Mouse (Mus musculus) stomach, embryonic 14.5 days (tissue): ENCODE measurements at regions not wholly inside any gene's neighbourhood (a gene's known extent, or its start where the extent isn't known, plus 50 kb on each side); places are given as distances from the start of the nearest gene placed in this dataset.

Experiments
- ATAC-seq: fragments of 200-750 bp; cut with Nextera tagmentation; 2 replicates; pipeline ENCODE4 v1.8.0; 2017; ENCODE audit warnings: low read depth, moderate TSS enrichment; ENCODE audit not compliant: insufficient number of reproducible peaks, insufficient read depth, low FRiP score
- H3K27ac ChIP-seq: fragments of 300-500 bp; sonication (generic); 2 replicates; pipeline ENCODE4 v1.5.1; 2014; ENCODE audit warnings: mild to moderate bottlenecking, low read length, moderate library complexity, mixed read lengths
- H3K27me3 ChIP-seq: fragments of 300-500 bp; sonication (generic); 2 replicates; pipeline ENCODE4 v1.6.1; 2014; ENCODE audit warnings: low read length, control low read depth, mixed read lengths; ENCODE audit not compliant: control insufficient read depth, insufficient read depth
- H3K36me3 ChIP-seq: fragments of 300-500 bp; sonication (generic); 2 replicates; pipeline ENCODE4 v1.6.1; 2014; ENCODE audit warnings: mild to moderate bottlenecking, control low read depth, low read length, moderate library complexity, mixed read lengths; ENCODE audit not compliant: control insufficient read depth, insufficient read depth
- H3K4me1 ChIP-seq: fragments of 300-500 bp; sonication (generic); 2 replicates; pipeline ENCODE4 v1.6.1; 2014; ENCODE audit warnings: low read length, control low read depth, mixed read lengths; ENCODE audit not compliant: control insufficient read depth, insufficient read depth
- H3K4me2 ChIP-seq: fragments of 300-500 bp; sonication (generic); replicated peaks from 2 replicates; pipeline ENCODE4 v1.6.1; 2014; ENCODE audit warnings: low read depth, low read length, control low read depth
- H3K4me3 ChIP-seq: fragments of 300-500 bp; sonication (generic); 2 replicates; pipeline ENCODE4 v1.5.1; 2014; ENCODE audit warnings: low read depth, low read length, control low read depth
- H3K9ac ChIP-seq: fragments of 300-500 bp; sonication (generic); replicated peaks from 2 replicates; pipeline ENCODE4 v1.6.1; 2014; ENCODE audit warnings: low read depth, mild to moderate bottlenecking, control low read depth, low read length, moderate library complexity, mixed read lengths
- H3K9me3 ChIP-seq: fragments of 300-500 bp; sonication (generic); 2 replicates; pipeline ENCODE4 v1.6.1; 2016; ENCODE audit warnings: low read depth, low read length, control low read depth; ENCODE audit not compliant: control insufficient read depth
- WGBS: fragments of 180-500 bp; shearing (Covaris S2); extraction: QIAGEN DNeasy Blood & Tissue Kit; methylation state at CpG from one replicate; pipeline ENCODE4 v1.1.7; 2014; 5-methylcytosine and 5-hydroxymethylcytosine counted together

GRCm38 (mm10) chr3:147169215-147169614 lies 317.0 kb downstream of the Ttll7 start:
- no peaks in the 10 kb centered on the region for H3K27me3 ChIP-seq
- H3K36me3 ChIP-seq = no peaks in the 10 kb centered on the region
- H3K9ac ChIP-seq = no peak overlapping the region
- H3K4me3 ChIP-seq = no peak overlapping the region
- no peaks in the 10 kb centered on the region for H3K9me3 ChIP-seq
- no peak for ATAC-seq
- WGBS = 80% methylated on average over 2 of the region's 2 CpGs
- no peaks in the 10 kb centered on the region for H3K4me1 ChIP-seq
- H3K4me2 ChIP-seq = no peak overlapping the region
- H3K27ac ChIP-seq = no peak overlapping the region

GRCm38 (mm10) chr3:147170106-147170505 lies 317.9 kb downstream of the Ttll7 start:
- no peaks in the 10 kb centered on the region for H3K36me3 ChIP-seq
- no peak overlapping the region for H3K4me3 ChIP-seq
- H3K4me2 ChIP-seq = no peak overlapping the region
- WGBS = 65% methylated on average over 2 of the region's 2 CpGs
- no peak for ATAC-seq
- no peaks in the 10 kb centered on the region for H3K4me1 ChIP-seq
- H3K9ac ChIP-seq = no peak overlapping the region
- no peaks in the 10 kb centered on the region for H3K27me3 ChIP-seq
- no peak overlapping the region for H3K27ac ChIP-seq
- H3K9me3 ChIP-seq = no peaks in the 10 kb centered on the region

- 71% methylated on average over 6 of the region's 6 CpGs for WGBS
- Histone ChIP-seq H3K4me1 (peaks cover 10% of the 10 kb centered on the region), H3K4me2 (no peak overlapping the region), H3K9me3 (no peaks in the 10 kb centered on the region), H3K9ac (no peak overlapping the region), H3K27ac (no peak overlapping the region), H3K4me3 (no peak overlapping the region), H3K36me3 (no peaks in the 10 kb centered on the region), H3K27me3 (no peaks in the 10 kb centered on the region)
- no peak for ATAC-seq
Measured at GRCm38 (mm10) chr3:147178746-147179145, 326.6 kb downstream of the Ttll7 start.

GRCm38 (mm10) chr3:147180711-147181110 lies 328.5 kb downstream of the Ttll7 start:
- Histone ChIP-seq H3K9ac (no peak overlapping the region), H3K27ac (no peak overlapping the region), H3K4me1 (peaks cover 10% of the 10 kb centered on the region), H3K36me3 (no peaks in the 10 kb centered on the region), H3K4me2 (no peak overlapping the region), H3K9me3 (no peaks in the 10 kb centered on the region), H3K27me3 (no peaks in the 10 kb centered on the region), H3K4me3 (no peak overlapping the region)
- WGBS = 52% methylated on average over 4 of the region's 4 CpGs
- no peak for ATAC-seq

GRCm38 (mm10) chr3:147181501-147182365 lies 329.6 kb downstream of the Ttll7 start:
- WGBS = 10% methylated on average over 20 of the region's 20 CpGs
- H3K4me1 ChIP-seq = peaks cover 10% of the 10 kb centered on the region
- peak; percentile 61; the same call in 1 of the 2 replicates for ATAC-seq
- no peaks in the 10 kb centered on the region for H3K27me3 ChIP-seq
- no peaks in the 10 kb centered on the region for H3K9me3 ChIP-seq
- H3K9ac ChIP-seq = no peak overlapping the region
- no peak overlapping the region for H3K4me3 ChIP-seq
- H3K27ac ChIP-seq = no peak overlapping the region
- peak overlapping the region; percentile 25; the same call in 1 of the 2 replicates for H3K4me2 ChIP-seq
- no peaks in the 10 kb centered on the region for H3K36me3 ChIP-seq

GRCm38 (mm10) chr3:147182366-147182875 lies 330.3 kb downstream of the Ttll7 start:
- Histone ChIP-seq H3K36me3 (no peaks in the 10 kb centered on the region), H3K27me3 (no peaks in the 10 kb centered on the region), H3K27ac (no peak overlapping the region), H3K4me1 (peaks cover 10% of the 10 kb centered on the region), H3K9me3 (no peaks in the 10 kb centered on the region), H3K4me2 (0 out of 2 replicates have a peak overlapping the region, but pooled peaks have one; percentile 25), H3K4me3 (no peak overlapping the region), H3K9ac (no peak overlapping the region)
- ATAC-seq = no peak
- WGBS = 42% methylated on average over 15 of the region's 15 CpGs

GRCm38 (mm10) chr3:147183656-147184290 lies 331.6 kb downstream of the Ttll7 start:
- no peak for ATAC-seq
- Histone ChIP-seq H3K27me3 (no peaks in the 10 kb centered on the region), H3K9ac (no peak overlapping the region), H3K4me3 (no peak overlapping the region), H3K27ac (no peak overlapping the region), H3K36me3 (no peaks in the 10 kb centered on the region), H3K4me1 (peaks cover 10% of the 10 kb centered on the region), H3K4me2 (no peak overlapping the region), H3K9me3 (no peaks in the 10 kb centered on the region)
- 80% methylated on average over 11 of the region's 11 CpGs for WGBS

- Histone ChIP-seq H3K36me3 (no peaks in the 10 kb centered on the region), H3K27me3 (no peaks in the 10 kb centered on the region), H3K4me2 (no peak overlapping the region), H3K9ac (no peak overlapping the region), H3K9me3 (no peaks in the 10 kb centered on the region), H3K27ac (no peak overlapping the region), H3K4me1 (no peaks in the 10 kb centered on the region), H3K4me3 (no peak overlapping the region)
- 87% methylated on average over 2 of the region's 2 CpGs for WGBS
- ATAC-seq = no peak
Measured at GRCm38 (mm10) chr3:147189737-147190136, 337.6 kb downstream of the Ttll7 start.
